Mouse (Mus musculus): ENCODE measurements at regions not wholly inside any gene's neighbourhood (a gene's known extent, or its start where the extent isn't known, plus 50 kb on each side); places are given as distances from the start of the nearest gene placed in this dataset.

DNA sequence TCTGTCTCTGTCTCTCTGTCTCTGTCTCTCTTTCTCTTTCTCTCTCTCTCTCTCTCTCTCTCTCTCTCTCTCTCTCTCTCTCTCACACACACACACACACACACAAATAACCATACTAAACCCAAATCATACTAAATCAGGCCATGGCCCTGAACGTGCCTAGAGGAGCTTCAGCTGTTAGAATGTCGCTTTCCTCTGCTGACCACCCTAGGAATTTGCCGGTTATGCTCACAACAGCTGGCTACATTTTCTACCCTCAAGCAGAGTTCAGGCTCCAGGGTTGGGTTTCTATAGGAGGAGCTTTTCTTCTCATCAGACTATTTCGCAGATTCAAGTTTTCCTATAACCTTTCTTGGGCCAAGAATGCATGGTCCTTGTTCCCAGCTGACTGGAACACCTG, 56.1 kb upstream of the Vtcn1 start:
- TF ChIP-seq CTCF (IDR thresholded peaks at IDR 0.05; ENCODE audit: low read depth) (no peak), EP300 (IDR thresholded peaks at IDR 0.05; ENCODE audit: low read depth) (no peak)
